Mouse (Mus musculus): ENCODE measurements at regions not wholly inside any gene's neighbourhood (a gene's known extent, or its start where the extent isn't known, plus 50 kb on each side); places are given as distances from the start of the nearest gene placed in this dataset.

DNA sequence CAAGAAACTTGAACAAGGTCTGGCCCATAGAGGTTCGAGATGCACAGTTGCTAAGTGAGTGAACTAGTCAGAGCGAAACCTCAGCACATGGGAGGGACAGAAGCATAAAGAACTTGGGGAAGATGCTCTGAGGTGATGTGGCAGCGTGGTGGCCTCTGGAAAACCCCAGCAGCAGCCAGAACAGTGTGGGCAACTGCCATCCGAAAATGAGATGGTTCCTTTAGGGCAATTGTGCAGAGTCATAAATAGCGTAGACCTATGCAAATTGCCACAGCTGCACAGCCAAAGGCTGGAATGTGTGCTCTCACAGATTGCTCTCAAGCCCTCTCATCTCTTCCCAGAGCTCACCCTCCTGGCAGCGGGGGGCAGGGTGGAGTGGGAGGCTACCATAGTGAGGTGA lies 144.7 kb upstream of the Nfe2l3 start:
- H3K4me3 ChIP-seq: no peak overlapping the region
- peaks cover 6% of the 10 kb centered on the region; the same call in 1 of the 2 replicates for H3K27me3 ChIP-seq (replicated peaks)
- H3K27ac ChIP-seq: no peak overlapping the region
- H3K4me1 ChIP-seq: 0 out of 2 replicates have a peak, but pooled peaks cover 4% of the 10 kb centered on the region
- ATAC-seq: no peak
- H3K4me2 ChIP-seq: no peak overlapping the region
- H3K9ac ChIP-seq: no peak overlapping the region
- 51% methylated on average over 6 of the region's 6 CpGs for WGBS (ENCODE audit: insufficient replicate concordance)
- H3K36me3 ChIP-seq: no peaks in the 10 kb centered on the region
- no peaks in the 10 kb centered on the region for H3K9me3 ChIP-seq (replicated peaks)

DNA sequence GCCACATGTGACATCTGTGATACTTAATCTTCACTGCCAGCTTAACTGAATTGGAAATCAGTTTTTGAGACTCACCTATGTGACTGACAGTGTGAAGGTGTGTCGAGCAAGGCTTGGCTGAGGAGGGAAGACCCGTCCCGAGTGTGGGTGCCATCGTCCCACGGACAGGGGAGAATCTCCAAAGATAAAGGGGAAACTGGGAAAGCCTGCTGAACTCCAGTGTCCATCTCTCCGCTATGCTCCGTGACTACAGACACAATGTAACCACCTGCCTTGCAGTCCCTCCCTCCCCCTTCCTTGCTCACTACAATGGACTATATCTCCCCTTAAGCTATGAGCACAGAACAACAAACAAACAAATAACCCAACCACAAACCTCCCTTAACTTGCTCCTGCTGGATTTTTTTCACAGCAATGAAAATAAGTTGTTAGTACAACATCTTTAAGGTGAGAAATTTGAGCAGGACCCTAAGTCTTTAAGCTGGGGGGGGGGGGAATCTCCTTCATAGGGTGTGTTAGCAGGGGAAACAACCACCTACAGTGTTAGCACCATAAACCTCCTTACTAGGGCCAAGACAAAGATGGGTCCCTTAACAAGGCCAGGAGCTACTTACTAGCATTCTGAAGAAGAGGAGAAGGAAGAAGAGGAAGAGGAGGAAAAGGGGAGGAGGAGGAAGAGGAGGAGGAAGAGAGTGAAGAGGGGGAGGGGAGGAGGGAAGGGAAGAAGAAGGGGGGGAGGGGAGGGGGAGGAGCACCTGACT lies 144.0 kb upstream of the Nfe2l3 start:
- Histone ChIP-seq H3K4me1 (0 out of 2 replicates have a peak, but pooled peaks cover 4% of the 10 kb centered on the region), H3K36me3 (no peaks in the 10 kb centered on the region), H3K9ac (no peak overlapping the region), H3K4me3 (no peak overlapping the region), H3K9me3 (replicated peaks) (no peaks in the 10 kb centered on the region), H3K4me2 (no peak overlapping the region), H3K27ac (no peak overlapping the region), H3K27me3 (replicated peaks) (peaks cover 6% of the 10 kb centered on the region; the same call in 1 of the 2 replicates)
- 65% methylated on average over 7 of the region's 7 CpGs for WGBS (ENCODE audit: insufficient replicate concordance)
- ATAC-seq: no peak

DNA sequence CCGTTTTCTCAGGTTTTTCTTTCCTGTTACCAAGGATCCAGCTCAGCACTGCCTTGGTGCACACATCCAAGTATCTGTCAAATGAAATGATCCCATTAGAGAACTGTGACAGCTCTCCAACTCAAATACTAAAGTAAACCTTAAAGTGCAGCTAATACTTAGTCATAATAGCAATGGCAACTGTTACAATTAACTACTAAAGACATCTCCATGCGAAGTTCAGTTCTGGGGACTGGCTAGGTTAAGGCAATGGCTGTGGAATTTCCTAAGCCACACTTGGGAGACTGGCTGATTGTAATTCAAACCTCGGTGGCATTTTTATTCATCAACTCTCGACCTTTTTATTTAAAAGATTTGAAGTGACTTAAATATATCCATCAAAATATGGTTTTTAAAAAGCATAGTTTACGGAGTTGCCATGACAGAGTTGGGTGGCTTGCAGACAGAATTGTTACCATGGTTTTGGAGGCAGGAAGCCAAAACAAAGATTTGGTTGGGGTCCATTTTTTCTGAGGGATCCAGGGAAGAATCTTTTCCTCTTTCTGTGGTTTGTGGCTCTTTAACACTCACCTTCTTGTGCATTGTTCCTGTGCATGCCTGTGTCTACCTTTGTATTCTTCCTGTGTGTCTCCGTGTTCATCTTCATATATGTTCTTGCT lies 143.3 kb upstream of the Nfe2l3 start:
- Histone ChIP-seq H3K27me3 (replicated peaks) (peaks cover 6% of the 10 kb centered on the region; the same call in 1 of the 2 replicates), H3K4me1 (0 out of 2 replicates have a peak, but pooled peaks cover 4% of the 10 kb centered on the region), H3K4me2 (no peak overlapping the region), H3K9ac (no peak overlapping the region), H3K9me3 (replicated peaks) (no peaks in the 10 kb centered on the region), H3K27ac (no peak overlapping the region), H3K4me3 (no peak overlapping the region), H3K36me3 (no peaks in the 10 kb centered on the region)
- 50% methylated on average over 6 of the region's 6 CpGs for WGBS (ENCODE audit: insufficient replicate concordance)
- ATAC-seq: no peak

DNA sequence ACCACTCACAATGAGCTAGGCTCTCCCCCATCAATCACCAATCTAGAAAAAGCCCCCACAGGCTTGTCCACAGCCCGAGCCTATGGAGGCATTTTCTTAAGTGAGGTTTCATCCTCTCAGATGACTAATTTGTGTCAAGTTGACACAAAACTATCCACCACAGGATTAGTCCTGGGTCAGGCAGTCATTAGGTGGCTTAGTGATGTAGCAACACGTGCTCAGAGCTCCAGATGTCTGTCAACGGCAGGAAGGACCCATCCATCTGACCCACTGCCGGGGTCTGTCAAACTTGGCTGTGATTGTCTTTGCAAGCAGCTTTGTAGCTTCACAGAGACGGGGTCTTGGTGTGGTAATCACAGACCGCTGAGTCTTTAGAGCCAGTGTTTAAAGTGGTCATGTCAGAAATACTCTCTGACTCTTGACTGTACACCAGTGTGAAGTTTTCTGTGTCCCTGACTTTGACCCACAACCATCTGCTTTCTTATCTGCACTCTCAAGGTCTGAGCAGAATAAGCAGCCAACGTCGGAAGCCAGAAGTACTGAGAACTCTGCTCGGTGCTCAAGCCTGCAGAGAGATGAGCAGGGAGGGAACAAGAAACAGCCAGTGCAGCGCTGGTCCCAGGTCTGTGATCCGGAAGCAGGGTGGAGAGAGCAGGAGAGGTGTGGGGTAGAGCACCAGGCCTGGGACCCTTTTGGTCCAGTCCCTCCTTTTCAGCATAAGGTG lies 131.6 kb upstream of the Nfe2l3 start:
- 38% methylated on average over 11 of the region's 11 CpGs for WGBS (ENCODE audit: insufficient replicate concordance)
- Histone ChIP-seq H3K9ac (no peak overlapping the region), H3K36me3 (no peaks in the 10 kb centered on the region), H3K27ac (no peak overlapping the region), H3K4me3 (no peak overlapping the region), H3K4me1 (peaks cover 14% of the 10 kb centered on the region), H3K9me3 (replicated peaks) (peaks cover 4% of the 10 kb centered on the region; the same call in 1 of the 2 replicates), H3K27me3 (replicated peaks) (no peaks in the 10 kb centered on the region), H3K4me2 (no peak overlapping the region)
- ATAC-seq: peak; percentile 35; the same call in 1 of the 2 replicates

DNA sequence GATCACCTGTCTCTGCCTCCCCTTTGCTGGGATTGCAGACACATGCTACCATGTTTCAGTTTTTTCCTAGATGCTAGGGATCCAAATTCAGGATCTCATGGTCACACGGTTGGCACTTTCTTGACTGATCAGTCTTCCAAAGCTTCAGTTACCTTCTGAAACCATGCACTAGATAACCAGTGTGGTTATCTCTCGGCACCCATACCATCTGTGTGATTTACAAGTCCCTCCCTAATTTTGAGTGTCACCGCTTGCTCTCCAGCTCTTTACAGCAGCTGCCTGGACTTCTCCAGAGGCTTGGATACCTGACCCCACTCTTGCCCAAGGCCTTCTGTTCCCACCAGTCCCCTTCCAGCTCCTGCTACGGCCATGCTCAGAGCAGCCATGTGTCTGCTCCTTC lies 130.6 kb upstream of the Nfe2l3 start:
- Histone ChIP-seq H3K36me3 (no peaks in the 10 kb centered on the region), H3K4me1 (peaks cover 14% of the 10 kb centered on the region), H3K4me3 (no peak overlapping the region), H3K27ac (no peak overlapping the region), H3K27me3 (replicated peaks) (no peaks in the 10 kb centered on the region), H3K4me2 (no peak overlapping the region), H3K9ac (no peak overlapping the region), H3K9me3 (replicated peaks) (peaks cover 4% of the 10 kb centered on the region; the same call in 1 of the 2 replicates)
- no peak for ATAC-seq
- WGBS (ENCODE audit: insufficient replicate concordance): 39% methylated on average over 4 of the region's 4 CpGs

DNA sequence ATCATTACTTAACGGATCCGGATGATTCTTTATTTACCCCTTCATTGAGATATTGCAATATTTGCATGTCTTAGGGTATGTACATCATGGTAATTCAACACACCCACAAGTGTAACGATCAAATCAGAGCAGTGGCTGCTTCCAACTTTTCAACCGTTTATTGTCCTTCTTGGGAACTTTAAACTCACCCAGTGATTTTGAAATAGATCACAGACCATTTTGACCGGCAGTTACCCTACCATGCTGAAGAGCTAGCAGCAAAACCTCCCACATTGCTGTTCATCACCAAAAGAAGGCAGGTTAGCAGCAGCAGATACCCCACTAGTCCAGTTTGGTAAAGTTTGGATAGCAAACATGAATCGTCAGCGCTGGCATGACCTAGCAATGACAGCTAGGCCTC lies 130.2 kb upstream of the Nfe2l3 start:
- Histone ChIP-seq H3K4me3 (no peak overlapping the region), H3K9me3 (replicated peaks) (peaks cover 4% of the 10 kb centered on the region; the same call in 1 of the 2 replicates), H3K4me2 (no peak overlapping the region), H3K9ac (no peak overlapping the region), H3K4me1 (peaks cover 14% of the 10 kb centered on the region), H3K27me3 (replicated peaks) (no peaks in the 10 kb centered on the region), H3K36me3 (no peaks in the 10 kb centered on the region), H3K27ac (no peak overlapping the region)
- no peak for ATAC-seq
- WGBS (ENCODE audit: insufficient replicate concordance): 80% methylated on average over 7 of the region's 7 CpGs

DNA sequence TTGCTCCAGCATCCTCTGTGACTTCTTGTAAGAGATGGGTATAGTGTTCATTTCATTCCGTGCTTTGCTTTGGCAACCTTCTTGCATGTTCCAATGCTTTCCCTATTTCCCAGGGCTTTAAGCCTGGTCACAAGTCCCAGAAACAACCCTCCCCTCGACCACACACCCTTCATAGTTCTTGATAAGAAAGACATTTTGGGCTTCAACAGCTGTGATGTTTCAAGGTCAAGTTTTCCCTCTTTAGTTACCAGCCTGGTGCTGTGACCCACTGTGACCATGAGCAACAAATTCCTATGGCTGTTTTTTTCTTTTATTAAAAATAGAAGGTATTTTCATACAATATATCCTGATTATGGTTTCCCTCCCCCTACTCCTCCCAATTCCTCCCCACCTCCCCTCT lies 114.1 kb upstream of the Nfe2l3 start:
- Histone ChIP-seq H3K4me1 (0 out of 2 replicates have a peak, but pooled peaks cover 6% of the 10 kb centered on the region), H3K27ac (no peak overlapping the region), H3K9me3 (replicated peaks) (no peaks in the 10 kb centered on the region), H3K36me3 (no peaks in the 10 kb centered on the region), H3K4me2 (no peak overlapping the region), H3K4me3 (no peak overlapping the region), H3K27me3 (replicated peaks) (peaks cover 11% of the 10 kb centered on the region; the same call in 1 of the 2 replicates), H3K9ac (no peak overlapping the region)
- WGBS (ENCODE audit: insufficient replicate concordance): 42% methylated on average over 2 of the region's 2 CpGs
- no peak for ATAC-seq

DNA sequence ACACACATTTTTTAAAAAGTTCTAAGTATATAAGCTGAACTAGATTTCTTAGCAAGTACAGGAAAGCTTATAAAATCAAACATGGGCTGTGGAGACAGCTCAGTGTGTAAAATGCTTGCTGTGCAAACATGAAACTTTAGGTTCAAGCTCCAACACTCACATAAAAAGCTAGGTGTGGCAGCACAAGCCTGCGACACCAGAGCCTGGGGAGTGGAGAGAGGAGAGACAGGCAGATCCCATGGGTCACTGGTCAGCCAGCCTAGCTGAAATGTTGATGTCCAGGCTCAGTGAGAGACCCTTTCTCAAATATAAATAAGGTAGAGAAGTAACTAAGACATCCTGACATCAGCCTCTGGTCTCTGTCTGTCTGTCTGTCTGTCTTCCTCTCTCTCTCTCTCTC lies 112.5 kb upstream of the Nfe2l3 start:
- Histone ChIP-seq H3K4me2 (no peak overlapping the region), H3K9me3 (replicated peaks) (no peaks in the 10 kb centered on the region), H3K9ac (no peak overlapping the region), H3K27ac (no peak overlapping the region), H3K27me3 (replicated peaks) (peaks cover 11% of the 10 kb centered on the region; the same call in 1 of the 2 replicates), H3K4me3 (no peak overlapping the region), H3K36me3 (no peaks in the 10 kb centered on the region), H3K4me1 (0 out of 2 replicates have a peak, but pooled peaks cover 6% of the 10 kb centered on the region)
- no peak for ATAC-seq
- WGBS (ENCODE audit: insufficient replicate concordance): 88% methylated on average over 1 of the region's 1 CpGs

DNA sequence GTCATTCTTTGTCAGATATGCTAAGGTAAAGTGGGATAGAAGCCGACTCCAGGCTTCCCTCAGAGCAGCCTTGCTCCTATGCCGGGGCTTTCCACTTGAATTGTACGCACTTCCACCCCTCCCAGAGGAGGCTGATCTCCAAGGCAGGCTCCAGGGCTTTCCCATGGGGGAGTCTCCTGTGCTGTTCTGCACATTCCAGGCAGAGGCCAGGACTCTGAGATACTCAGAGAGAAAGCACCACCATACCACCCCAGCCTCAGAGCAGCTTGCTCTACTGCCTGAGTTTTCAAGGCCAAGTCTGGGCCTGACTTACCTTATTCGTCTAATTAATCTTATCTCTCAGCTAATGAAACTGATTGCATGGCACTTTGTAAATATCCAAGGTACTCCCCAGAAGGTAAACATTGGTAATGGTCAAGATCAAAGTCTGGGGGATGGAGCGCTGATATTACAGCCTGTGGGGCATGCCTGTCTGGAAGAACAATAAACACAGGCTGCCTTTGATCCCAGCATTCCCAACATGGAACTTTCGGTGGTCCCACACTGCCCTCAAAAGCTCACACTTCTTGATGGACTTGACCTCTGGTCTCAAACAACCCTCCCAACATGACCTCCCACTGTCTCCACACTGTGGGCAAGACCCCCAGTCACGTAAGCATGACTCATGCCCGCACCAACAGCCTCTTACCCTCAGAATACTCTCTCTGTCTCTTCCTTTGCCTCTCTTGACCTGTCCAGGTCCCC lies 111.6 kb upstream of the Nfe2l3 start:
- Histone ChIP-seq H3K4me2 (no peak overlapping the region), H3K27ac (no peak overlapping the region), H3K4me3 (no peak overlapping the region), H3K4me1 (0 out of 2 replicates have a peak, but pooled peaks cover 6% of the 10 kb centered on the region), H3K36me3 (no peaks in the 10 kb centered on the region), H3K9me3 (replicated peaks) (no peaks in the 10 kb centered on the region), H3K27me3 (replicated peaks) (peaks cover 11% of the 10 kb centered on the region; the same call in 1 of the 2 replicates), H3K9ac (no peak overlapping the region)
- 42% methylated on average over 8 of the region's 8 CpGs for WGBS (ENCODE audit: insufficient replicate concordance)
- ATAC-seq: no peak

DNA sequence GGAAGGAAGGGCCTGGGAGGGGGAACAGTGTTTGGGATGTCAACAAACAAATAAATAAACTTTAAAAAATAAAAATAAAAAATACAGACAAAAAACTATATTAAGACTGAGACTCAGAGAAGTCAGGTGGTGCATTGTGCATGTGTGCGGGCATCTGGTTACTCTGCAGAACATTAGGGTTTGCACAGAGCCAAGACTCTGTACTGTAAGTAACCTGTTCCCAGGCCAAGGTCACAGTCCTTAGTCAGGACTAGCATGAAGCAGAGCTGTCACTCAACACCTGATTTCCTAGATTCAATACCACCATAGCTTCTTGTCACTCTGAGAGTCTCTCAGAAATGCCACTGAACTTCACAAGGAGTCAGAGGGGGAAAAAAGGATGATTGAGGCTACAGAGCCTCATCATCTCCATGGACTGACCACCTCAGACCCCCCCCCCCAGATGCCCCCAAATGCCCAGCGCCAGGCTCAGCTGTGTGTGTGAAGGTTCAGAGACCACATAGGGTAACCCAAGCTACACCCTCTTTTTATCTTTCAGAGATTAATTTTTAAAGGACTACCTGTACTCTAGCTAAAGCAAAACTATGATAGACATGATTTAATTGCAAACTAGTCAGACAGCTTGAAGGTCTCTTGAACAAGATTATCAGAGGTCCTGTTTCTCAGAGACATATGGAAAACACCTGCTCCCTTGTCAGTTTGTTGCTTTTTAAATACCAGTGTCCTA lies 106.2 kb upstream of the Nfe2l3 start:
- no peak for ATAC-seq
- WGBS (ENCODE audit: insufficient replicate concordance): 80% methylated on average over 2 of the region's 2 CpGs
- H3K27ac ChIP-seq: no peak overlapping the region

More for the DNA sequence above, 106.2 kb upstream of the Nfe2l3 start:
- Histone ChIP-seq H3K9ac (no peak overlapping the region), H3K4me1 (no peaks in the 10 kb centered on the region), H3K4me2 (no peak overlapping the region), H3K4me3 (no peak overlapping the region), H3K9me3 (replicated peaks) (no peaks in the 10 kb centered on the region), H3K36me3 (no peaks in the 10 kb centered on the region), H3K27me3 (replicated peaks) (peaks cover 10% of the 10 kb centered on the region; the same call in 1 of the 2 replicates)
